Mouse (Mus musculus) adrenal gland, postnatal 0 days (tissue): ENCODE measurements around the gene Nudt4. TPM values are rescaled to one million over a fixed set of nuclear protein-coding genes. Genes with fewer than 3 reads are reported as not detected.

ENCODE experiments used
- microRNA-seq: library from miRNA; unstranded; fragments of <30 nt; microRNA quantifications from one replicate; pipeline ENCODE4, GENCODE M21; 2016; ENCODE audit warnings: borderline replicate concordance; ENCODE audit not compliant: insufficient number of aligned reads
- polyA plus RNA-seq: library from polyadenylated mRNA; unstranded; fragments of >200 nt; fragmentation: Nextera tagmentation; extraction: Ambion mirVana; gene quantifications from 2 replicates; pipeline ENCODE4 v1.2.1, GENCODE M21; 2015

Nudt4 gene
- polyA plus RNA-seq = 45.8 and 63.1 TPM in 2 replicates

GRCm38 (mm10) chr10:95563851-95564845 is at the start of gene Nudt4:
TSS of gene Nudt4 (minus strand) at chr10:95564146.

GRCm38 (mm10) chr10:95514656-95515292 is 49.2 kb downstream of the Nudt4 start, which contains the start of gene Ube2n:
TSS of gene Ube2n (plus strand) at chr10:95515145.

GRCm38 (mm10) chr10:95501463-95502081 is 62.4 kb downstream of the Nudt4 start, which contains the start of gene Mrpl42:
TSS of gene Mrpl42 (minus strand) at chr10:95501940.

Small RNAs within 50 kb of the gene (microRNA-seq; reads per million reads assigned to microRNA genes)
- gene Mir3058 = 2.1 reads per million

Other genes starting within 250 kb of the Nudt4 start
- gene Cradd, start 240.0 kb downstream of the Nudt4 start, polyA plus RNA-seq = 17.6 and 19.2 TPM in 2 replicates
- gene Socs2, start 147.0 kb downstream of the Nudt4 start, polyA plus RNA-seq = 90.1 and 98.9 TPM in 2 replicates
- 327 and 430 TPM in 2 replicates for gene Mrpl42, start 62.2 kb downstream of the Nudt4 start, polyA plus RNA-seq
- gene Ube2n, start 49.0 kb downstream of the Nudt4 start, polyA plus RNA-seq = 157 and 195 TPM in 2 replicates
- not detected in 2 replicates for gene Anapc15-ps, start 109.3 kb upstream of the Nudt4 start, polyA plus RNA-seq